Mouse (Mus musculus) mouse trophoblast stem cell (cell line): ENCODE data around the gene Entpd7.

Source experiments
- in situ Hi-C, 2 experiments: fragments of 300-500 bp; cut with MseI, MboI; formaldehyde crosslinking; loops; 2 replicates in 1 of 2; 3 replicates in 1 of 2; pipeline ENCODE4 v1.15.1; 2025

Gene Entpd7

GRCm38 (mm10) chr19:43723501-43723900, 34.0 kb downstream of the Entpd7 start:
- in situ Hi-C loops: no loop called here

GRCm38 (mm10) chr19:43724194-43724593, 34.7 kb downstream of the Entpd7 start:
- in situ Hi-C loops: no loop called here

GRCm38 (mm10) chr19:43724821-43725220, 35.3 kb downstream of the Entpd7 start:
- in situ Hi-C loops: no loop called here

GRCm38 (mm10) chr19:43726510-43727146, 37.2 kb downstream of the Entpd7 start:
- in situ Hi-C loops: no loop called here

GRCm38 (mm10) chr19:43729296-43730036, 40.0 kb downstream of the Entpd7 start:
- in situ Hi-C loops: no loop called here

- in situ Hi-C loops: no loop called here
Measured at GRCm38 (mm10) chr19:43730037-43730428, 40.6 kb downstream of the Entpd7 start.

- in situ Hi-C loops: no loop called here
Measured at GRCm38 (mm10) chr19:43731157-43731556, 41.7 kb downstream of the Entpd7 start.

GRCm38 (mm10) chr19:43738409-43738808, 48.9 kb downstream of the Entpd7 start:
- in situ Hi-C loops: no loop called here

- in situ Hi-C loops: no loop called here
Measured at GRCm38 (mm10) chr19:43743401-43743800, 53.9 kb downstream of the Entpd7 start.

- in situ Hi-C loops: no loop called here
Measured at GRCm38 (mm10) chr19:43745740-43746139, 56.3 kb downstream of the Entpd7 start.

- in situ Hi-C loops: no loop called here
Measured at GRCm38 (mm10) chr19:43747877-43748276, 58.4 kb downstream of the Entpd7 start.

GRCm38 (mm10) chr19:43750008-43750407, 60.5 kb downstream of the Entpd7 start:
- in situ Hi-C loops: no loop called here

- in situ Hi-C loops: no loop called here
Measured at GRCm38 (mm10) chr19:43752489-43753225, 63.2 kb downstream of the Entpd7 start, which contains the start of the genes Cutc and Cox15. Gene Cutc, plus strand, starts transcription at chr19:43752996. Gene Cox15, minus strand, starts transcription at chr19:43753000.

- in situ Hi-C loops: no loop called here
Measured at GRCm38 (mm10) chr19:43753226-43753835, 63.9 kb downstream of the Entpd7 start.

GRCm38 (mm10) chr19:43754237-43754636, 64.8 kb downstream of the Entpd7 start:
- in situ Hi-C loops: no loop called here

GRCm38 (mm10) chr19:43754872-43755271, 65.4 kb downstream of the Entpd7 start:
- in situ Hi-C loops: no loop called here

GRCm38 (mm10) chr19:43760504-43760903, 71.0 kb downstream of the Entpd7 start:
- in situ Hi-C loops: no loop called here

GRCm38 (mm10) chr19:43761543-43762256, 72.2 kb downstream of the Entpd7 start:
- in situ Hi-C loops: no loop called here

- in situ Hi-C loops: no loop called here
Measured at GRCm38 (mm10) chr19:43762410-43762809, 72.9 kb downstream of the Entpd7 start.

- in situ Hi-C loops: no loop called here
Measured at GRCm38 (mm10) chr19:43766451-43766850, 77.0 kb downstream of the Entpd7 start.
